Mouse (Mus musculus): ENCODE data around the gene Tmem121. TPM values are rescaled to one million over a fixed set of nuclear protein-coding genes. Genes with fewer than 3 reads are reported as not detected.
"Not testable (repeated sequence)": the region's sequence is repeated elsewhere in the genome, so short reads cannot be mapped to it uniquely, and the experiment has no call there.

Tmem121 gene
- polyA plus RNA-seq, 1 experiment from 2014 or later = 21.2 TPM

- Histone ChIP-seq H3K9ac (no peak overlapping the region), H3K9me3 (no peaks in the 10 kb centered on the region), H3K36me3 (no peaks in the 10 kb centered on the region), H3K4me2 (replicated peaks) (no peak overlapping the region), H3K4me3 (no peak overlapping the region), H3K27me3 (no peaks in the 10 kb centered on the region), H3K4me1 (no peaks in the 10 kb centered on the region), H3K27ac (no peak overlapping the region)
- WGBS = 28% methylated on average over 11 of the region's 11 CpGs
- ATAC-seq (ENCODE audit: low FRiP score, low read depth) = no peak
Observed at GRCm38 (mm10) chr12:113217306-113218242, 31.8 kb downstream of the Tmem121 start.

- ATAC-seq (ENCODE audit: low FRiP score, low read depth) = no peak
Observed at GRCm38 (mm10) chr12:113219867-113220266, 34.1 kb downstream of the Tmem121 start.

GRCm38 (mm10) chr12:113220447-113220846, 34.7 kb downstream of the Tmem121 start:
- Histone ChIP-seq H3K27ac (no peak overlapping the region), H3K4me2 (replicated peaks) (no peak overlapping the region), H3K36me3 (no peaks in the 10 kb centered on the region), H3K9ac (no peak overlapping the region), H3K27me3 (no peaks in the 10 kb centered on the region), H3K4me3 (no peak overlapping the region), H3K9me3 (no peaks in the 10 kb centered on the region), H3K4me1 (no peaks in the 10 kb centered on the region)
- WGBS = 40% methylated on average over 4 of the region's 4 CpGs
- no peak for ATAC-seq (ENCODE audit: low FRiP score, low read depth)

More at GRCm38 (mm10) chr12:113219867-113220266, 34.1 kb downstream of the Tmem121 start:
- 50% methylated on average over 4 of the region's 4 CpGs for WGBS
- Histone ChIP-seq H3K9ac (no peak overlapping the region), H3K4me3 (no peak overlapping the region), H3K27ac (no peak overlapping the region), H3K27me3 (no peaks in the 10 kb centered on the region), H3K4me1 (no peaks in the 10 kb centered on the region), H3K4me2 (replicated peaks) (no peak overlapping the region), H3K36me3 (no peaks in the 10 kb centered on the region), H3K9me3 (no peaks in the 10 kb centered on the region)

DNA sequence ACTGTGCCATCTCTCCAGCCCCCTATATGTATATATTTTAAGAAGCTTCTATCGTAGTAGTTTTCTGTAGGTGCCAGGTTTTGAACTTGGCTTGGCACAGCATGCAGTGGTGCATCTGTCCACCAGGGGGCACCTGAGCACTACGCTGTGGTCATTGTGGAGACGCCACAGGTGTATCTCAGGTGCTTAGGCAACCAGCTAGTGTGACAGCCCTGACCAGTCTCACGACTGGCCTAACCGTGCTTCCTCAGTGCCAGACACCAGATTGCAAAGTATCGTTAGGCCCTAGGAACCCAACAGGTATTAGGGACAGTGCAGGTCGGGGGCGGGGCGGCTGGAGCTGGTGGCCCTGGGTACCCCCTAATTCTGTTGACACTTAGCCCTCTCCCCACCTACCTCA, 35.6 kb downstream of the Tmem121 start:
- H3K4me2 ChIP-seq (replicated peaks) = no peak overlapping the region
- 78% methylated on average over 9 of the region's 9 CpGs for WGBS
- no peak overlapping the region for H3K9ac ChIP-seq
- no peak overlapping the region for H3K27ac ChIP-seq
- no peaks in the 10 kb centered on the region for H3K27me3 ChIP-seq
- no peak for ATAC-seq (ENCODE audit: low FRiP score, low read depth)
- H3K4me3 ChIP-seq = no peak overlapping the region
- no peaks in the 10 kb centered on the region for H3K4me1 ChIP-seq
- no peaks in the 10 kb centered on the region for H3K36me3 ChIP-seq
- H3K9me3 ChIP-seq = peaks cover 3% of the 10 kb centered on the region; the same call in 1 of the 2 replicates

- H3K36me3 ChIP-seq = no peaks in the 10 kb centered on the region
- no peak overlapping the region for H3K9ac ChIP-seq
- no peak overlapping the region for H3K4me3 ChIP-seq
- no peak overlapping the region for H3K27ac ChIP-seq
- peaks cover 3% of the 10 kb centered on the region; the same call in 1 of the 2 replicates for H3K9me3 ChIP-seq
- peak; percentile 33; the same call in 1 of the 2 replicates for ATAC-seq (ENCODE audit: low FRiP score, low read depth)
- no peaks in the 10 kb centered on the region for H3K4me1 ChIP-seq
- 15% methylated on average over 8 of the region's 8 CpGs for WGBS
- 0 out of 2 replicates have a peak overlapping the region, but pooled peaks have one; percentile 16 for H3K4me2 ChIP-seq (replicated peaks)
- no peaks in the 10 kb centered on the region for H3K27me3 ChIP-seq
Observed at GRCm38 (mm10) chr12:113222121-113222636, 36.4 kb downstream of the Tmem121 start.

GRCm38 (mm10) chr12:113222748-113223147, 37.0 kb downstream of the Tmem121 start:
- peak; percentile 44 for ATAC-seq (ENCODE audit: low FRiP score, low read depth)
- H3K4me3 ChIP-seq = no peak overlapping the region
- no peaks in the 10 kb centered on the region for H3K36me3 ChIP-seq
- 21% methylated on average over 6 of the region's 6 CpGs for WGBS
- no peaks in the 10 kb centered on the region for H3K4me1 ChIP-seq
- no peak overlapping the region for H3K9ac ChIP-seq
- H3K27ac ChIP-seq = no peak overlapping the region
- H3K27me3 ChIP-seq = no peaks in the 10 kb centered on the region
- H3K9me3 ChIP-seq = peaks cover 3% of the 10 kb centered on the region; the same call in 1 of the 2 replicates
- H3K4me2 ChIP-seq (replicated peaks) = no peak overlapping the region

- ATAC-seq (ENCODE audit: low FRiP score, low read depth) = no peak
- H3K4me2 ChIP-seq (replicated peaks) = no peak overlapping the region
- no peak overlapping the region for H3K27ac ChIP-seq
- WGBS = 77% methylated on average over 5 of the region's 5 CpGs
- no peak overlapping the region for H3K4me3 ChIP-seq
- no peak overlapping the region for H3K9ac ChIP-seq
- H3K4me1 ChIP-seq = no peaks in the 10 kb centered on the region
- no peaks in the 10 kb centered on the region for H3K36me3 ChIP-seq
- no peaks in the 10 kb centered on the region for H3K27me3 ChIP-seq
- H3K9me3 ChIP-seq = peaks cover 3% of the 10 kb centered on the region; the same call in 1 of the 2 replicates
Observed at GRCm38 (mm10) chr12:113224206-113224605, 38.5 kb downstream of the Tmem121 start.

DNA sequence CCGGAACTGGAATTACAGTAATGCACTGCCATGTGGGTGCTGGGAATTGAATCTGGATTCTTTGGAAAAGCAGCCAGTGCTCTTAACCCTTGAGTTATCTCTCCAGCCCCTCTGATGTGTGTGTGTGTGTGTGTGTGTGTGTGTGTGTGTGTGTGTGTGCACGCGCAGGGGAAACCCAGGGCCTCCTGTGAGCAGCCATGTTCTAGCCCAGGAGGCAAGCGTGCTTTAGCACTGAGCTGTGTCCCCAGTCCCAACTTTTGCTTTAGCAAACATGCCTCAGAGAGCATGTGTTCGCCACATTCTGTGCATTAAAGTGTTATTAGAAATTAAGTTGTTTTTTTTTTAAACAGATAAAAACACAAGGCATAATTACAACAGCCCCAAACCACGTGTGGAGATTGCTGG, 39.0 kb downstream of the Tmem121 start:
- Histone ChIP-seq H3K4me2 (replicated peaks) (no peak overlapping the region), H3K27ac (no peak overlapping the region), H3K4me1 (no peaks in the 10 kb centered on the region), H3K27me3 (no peaks in the 10 kb centered on the region), H3K9me3 (peaks cover 3% of the 10 kb centered on the region; the same call in 1 of the 2 replicates), H3K4me3 (no peak overlapping the region), H3K9ac (no peak overlapping the region), H3K36me3 (no peaks in the 10 kb centered on the region)
- 89% methylated on average over 6 of the region's 6 CpGs for WGBS
- ATAC-seq (ENCODE audit: low FRiP score, low read depth) = no peak

DNA sequence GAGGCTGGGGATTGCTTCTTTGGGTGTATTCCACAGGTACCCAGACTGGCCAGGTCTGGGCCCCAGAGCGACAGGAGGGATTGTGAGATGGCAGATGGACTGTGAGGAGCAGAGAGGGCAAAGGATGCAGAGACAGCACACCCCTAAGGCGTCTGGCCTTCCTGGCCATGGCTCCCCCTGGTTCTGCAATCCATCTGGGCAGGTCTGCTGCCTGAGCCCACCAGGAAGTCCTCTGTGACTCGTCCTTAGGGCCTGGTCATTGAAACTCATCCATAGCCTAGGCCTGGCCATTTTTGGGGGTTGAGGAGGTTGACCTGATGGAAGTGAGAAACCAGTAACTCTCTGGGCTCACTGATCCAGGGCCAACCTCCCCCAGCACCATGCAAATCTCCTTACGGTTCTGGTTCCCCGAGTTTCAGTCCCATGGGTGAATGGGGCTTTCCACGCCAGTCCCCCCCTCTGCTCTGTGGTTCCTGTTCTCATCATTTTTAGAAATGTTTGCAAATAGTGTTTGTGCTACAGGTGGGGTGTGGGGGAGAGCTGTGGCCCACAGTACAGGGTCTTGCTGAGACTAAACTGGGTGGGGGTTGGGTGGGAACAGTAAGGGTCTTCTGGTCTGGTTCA, 42.4 kb downstream of the Tmem121 start:
- 71% methylated on average over 6 of the region's 6 CpGs for WGBS
- no peaks in the 10 kb centered on the region for H3K36me3 ChIP-seq
- peaks cover 3% of the 10 kb centered on the region; the same call in 1 of the 2 replicates for H3K9me3 ChIP-seq
- H3K4me1 ChIP-seq = no peaks in the 10 kb centered on the region
- no peak overlapping the region for H3K9ac ChIP-seq
- H3K27me3 ChIP-seq = no peaks in the 10 kb centered on the region
- H3K27ac ChIP-seq = no peak overlapping the region
- ATAC-seq (ENCODE audit: low FRiP score, low read depth) = no peak
- no peak overlapping the region for H3K4me3 ChIP-seq
- no peak overlapping the region for H3K4me2 ChIP-seq (replicated peaks)

- Histone ChIP-seq H3K9me3 (peaks cover 2% of the 10 kb centered on the region; the same call in 1 of the 2 replicates), H3K9ac (no peak overlapping the region), H3K27ac (no peak overlapping the region), H3K36me3 (no peaks in the 10 kb centered on the region), H3K4me3 (no peak overlapping the region), H3K27me3 (no peaks in the 10 kb centered on the region), H3K4me1 (no peaks in the 10 kb centered on the region), H3K4me2 (replicated peaks) (no peak overlapping the region)
- ATAC-seq (ENCODE audit: low FRiP score, low read depth) = no peak
- 86% methylated on average over 4 of the region's 4 CpGs for WGBS
Observed at GRCm38 (mm10) chr12:113230741-113231140, 45.0 kb downstream of the Tmem121 start.

GRCm38 (mm10) chr12:113231551-113232263, 46.0 kb downstream of the Tmem121 start:
- ATAC-seq (ENCODE audit: low FRiP score, low read depth); H3K4me2 ChIP-seq (replicated peaks); H3K9ac ChIP-seq; H3K9me3 ChIP-seq; H3K4me1 ChIP-seq; H3K4me3 ChIP-seq; H3K27me3 ChIP-seq; H3K36me3 ChIP-seq; H3K27ac ChIP-seq: not testable (repeated sequence)
- WGBS = 85% methylated on average over 6 of the region's 6 CpGs

Measured in limb, embryonic 13.5 days (tissue).